Mouse (Mus musculus) limb, embryonic 12.5 days (tissue): ENCODE results near the gene Rnf212b. TPM values are rescaled to one million over a fixed set of nuclear protein-coding genes. Genes with fewer than 3 reads are reported as not detected.

Source experiments
- ATAC-seq: fragments of 200-750 bp; cut with Nextera tagmentation; 2 replicates; pipeline ENCODE4 v1.8.0; 2017; ENCODE audit warnings: low read depth, moderate TSS enrichment; ENCODE audit not compliant: insufficient number of reproducible peaks, insufficient read depth, low FRiP score, low TSS enrichment
- H3K27ac ChIP-seq: fragments of 300-500 bp; sonication (generic); 2 replicates; pipeline ENCODE4 v1.5.1; 2016; ENCODE audit warnings: mild to moderate bottlenecking, moderate library complexity
- H3K27me3 ChIP-seq: fragments of 300-500 bp; sonication (generic); 2 replicates; pipeline ENCODE4 v1.6.1; 2016; ENCODE audit warnings: mild to moderate bottlenecking, moderate library complexity
- H3K36me3 ChIP-seq: fragments of 300-500 bp; sonication (generic); 2 replicates; pipeline ENCODE4 v1.6.1; 2016; ENCODE audit warnings: mild to moderate bottlenecking, moderate library complexity
- H3K4me1 ChIP-seq: fragments of 300-500 bp; sonication (generic); replicated peaks from 2 replicates; pipeline ENCODE4 v1.6.1; 2016
- H3K4me2 ChIP-seq: fragments of 300-500 bp; sonication (generic); 2 replicates; pipeline ENCODE4 v1.6.1; 2016; ENCODE audit warnings: mild to moderate bottlenecking, moderate library complexity
- H3K4me3 ChIP-seq: fragments of 300-500 bp; sonication (generic); replicated peaks from 2 replicates; pipeline ENCODE4 v1.5.1; 2016; ENCODE audit warnings: mild to moderate bottlenecking
- H3K9ac ChIP-seq: fragments of 300-500 bp; sonication (generic); replicated peaks from 2 replicates; pipeline ENCODE4 v1.6.1; 2016; ENCODE audit warnings: mild to moderate bottlenecking, moderate library complexity
- H3K9me3 ChIP-seq: fragments of 300-500 bp; sonication (generic); 2 replicates; pipeline ENCODE4 v1.6.1; 2016; ENCODE audit warnings: mild to moderate bottlenecking, moderate library complexity
- WGBS: fragments of 180-500 bp; shearing (Covaris S2); methylation state at CpG from one replicate; pipeline ENCODE4 v1.1.7; 2016; 5-methylcytosine and 5-hydroxymethylcytosine counted together
- polyA plus RNA-seq: library from polyadenylated mRNA; unstranded; fragments of >200 nt; fragmentation: Nextera tagmentation; extraction: Ambion mirVana; gene quantifications from 2 replicates; pipeline ENCODE4 v1.2.1, GENCODE M21; 2016

Gene Rnf212b
- polyA plus RNA-seq, 1 experiment from 2014 or later, result not detected

- Histone ChIP-seq H3K9me3 (no peaks in the 10 kb centered on the region), H3K4me1 (0 out of 2 replicates have a peak, but pooled peaks cover 4% of the 10 kb centered on the region), H3K4me3 (no peak overlapping the region), H3K9ac (no peak overlapping the region), H3K27ac (no peak overlapping the region), H3K27me3 (no peaks in the 10 kb centered on the region), H3K4me2 (no peak overlapping the region), H3K36me3 (peaks cover 41% of the 10 kb centered on the region)
- WGBS, result 88% methylated on average over 9 of the region's 9 CpGs
- ATAC-seq, result no peak
These were observed 44.0 kb downstream of the Rnf212b start for GRCm38 (mm10) chr14:54857891-54858290.

GRCm38 (mm10) chr14:54860511-54860910 is 46.6 kb downstream of the Rnf212b start:
- Histone ChIP-seq H3K9ac (no peak overlapping the region), H3K27ac (no peak overlapping the region), H3K4me3 (no peak overlapping the region), H3K27me3 (no peaks in the 10 kb centered on the region), H3K36me3 (peaks cover 25% of the 10 kb centered on the region), H3K4me2 (no peak overlapping the region), H3K9me3 (no peaks in the 10 kb centered on the region), H3K4me1 (0 out of 2 replicates have a peak, but pooled peaks cover 4% of the 10 kb centered on the region)
- 49% methylated on average over 2 of the region's 2 CpGs for WGBS
- no peak for ATAC-seq

GRCm38 (mm10) chr14:54863501-54864312 is 49.8 kb downstream of the Rnf212b start:
- peak overlapping the region; percentile 94 for H3K4me3 ChIP-seq
- H3K4me1 ChIP-seq, result 0 out of 2 replicates have a peak, but pooled peaks cover 4% of the 10 kb centered on the region
- peak overlapping the region; percentile 65 for H3K4me2 ChIP-seq
- peak; percentile 100 for ATAC-seq
- no peaks in the 10 kb centered on the region for H3K27me3 ChIP-seq
- H3K9ac ChIP-seq, result peak overlapping the region; percentile 88
- H3K9me3 ChIP-seq, result no peaks in the 10 kb centered on the region
- H3K36me3 ChIP-seq, result no peaks in the 10 kb centered on the region
- WGBS, result under 1% methylated on average over 50 of the region's 56 CpGs
- peak overlapping the region; percentile 84 for H3K27ac ChIP-seq

GRCm38 (mm10) chr14:54864313-54865036 is 50.5 kb downstream of the Rnf212b start:
- peak overlapping the region; percentile 94 for H3K4me3 ChIP-seq
- ATAC-seq, result peak; percentile 38; the same call in 1 of the 2 replicates
- H3K4me2 ChIP-seq, result peak overlapping the region; percentile 65
- no peaks in the 10 kb centered on the region for H3K36me3 ChIP-seq
- 0 out of 2 replicates have a peak, but pooled peaks cover 4% of the 10 kb centered on the region for H3K4me1 ChIP-seq
- no peaks in the 10 kb centered on the region for H3K27me3 ChIP-seq
- H3K9me3 ChIP-seq, result no peaks in the 10 kb centered on the region
- 16% methylated on average over 21 of the region's 21 CpGs for WGBS
- H3K27ac ChIP-seq, result peak overlapping the region; percentile 84
- H3K9ac ChIP-seq, result peak overlapping the region; percentile 88

- H3K9ac ChIP-seq, result no peak overlapping the region
- no peak overlapping the region for H3K4me2 ChIP-seq
- H3K4me3 ChIP-seq, result no peak overlapping the region
- WGBS, result 77% methylated on average over 5 of the region's 5 CpGs
- H3K9me3 ChIP-seq, result no peaks in the 10 kb centered on the region
- H3K27ac ChIP-seq, result no peak overlapping the region
- ATAC-seq, result no peak
- H3K36me3 ChIP-seq, result no peaks in the 10 kb centered on the region
- 0 out of 2 replicates have a peak, but pooled peaks cover 4% of the 10 kb centered on the region for H3K4me1 ChIP-seq
- no peaks in the 10 kb centered on the region for H3K27me3 ChIP-seq
These were observed 51.7 kb downstream of the Rnf212b start for GRCm38 (mm10) chr14:54865626-54866025.

GRCm38 (mm10) chr14:54866268-54866667 is 52.3 kb downstream of the Rnf212b start:
- Histone ChIP-seq H3K4me1 (0 out of 2 replicates have a peak, but pooled peaks cover 4% of the 10 kb centered on the region), H3K9ac (no peak overlapping the region), H3K4me2 (no peak overlapping the region), H3K27ac (no peak overlapping the region), H3K27me3 (no peaks in the 10 kb centered on the region), H3K4me3 (no peak overlapping the region), H3K36me3 (no peaks in the 10 kb centered on the region), H3K9me3 (no peaks in the 10 kb centered on the region)
- no peak for ATAC-seq
- WGBS, result 56% methylated on average over 3 of the region's 3 CpGs

GRCm38 (mm10) chr14:54866936-54867335 is 53.0 kb downstream of the Rnf212b start:
- Histone ChIP-seq H3K9ac (no peak overlapping the region), H3K27me3 (no peaks in the 10 kb centered on the region), H3K27ac (no peak overlapping the region), H3K36me3 (no peaks in the 10 kb centered on the region), H3K4me1 (0 out of 2 replicates have a peak, but pooled peaks cover 4% of the 10 kb centered on the region), H3K9me3 (no peaks in the 10 kb centered on the region), H3K4me3 (no peak overlapping the region), H3K4me2 (no peak overlapping the region)
- no peak for ATAC-seq
- WGBS, result 60% methylated on average over 5 of the region's 5 CpGs

- ATAC-seq, result no peak
- H3K4me3 ChIP-seq, result no peak overlapping the region
These were observed 54.1 kb downstream of the Rnf212b start for GRCm38 (mm10) chr14:54868026-54868425.

GRCm38 (mm10) chr14:54870861-54871260 is 56.9 kb downstream of the Rnf212b start, which contains the start of gene Homez:
TSS of gene Homez (minus strand) at chr14:54870961.
- no peak within 1 kb of the TSS for H3K27ac ChIP-seq
- no peak within 1 kb of the TSS for H3K9ac ChIP-seq
- WGBS, result 91% methylated on average over 5 of the region's 5 CpGs
- H3K4me2 ChIP-seq, result no peak within 1 kb of the TSS
- H3K27me3 ChIP-seq, result peaks cover 14% of the 10 kb centered on the region
- H3K4me3 ChIP-seq, result no peak within 1 kb of the TSS
- no peak for ATAC-seq
- H3K36me3 ChIP-seq, result no peaks in the 10 kb centered on the region
- no peaks in the 10 kb centered on the region for H3K9me3 ChIP-seq
- H3K4me1 ChIP-seq, result peaks cover 2% of the 10 kb centered on the region

More at GRCm38 (mm10) chr14:54868026-54868425, 54.1 kb downstream of the Rnf212b start:
- Histone ChIP-seq H3K9ac (no peak overlapping the region), H3K27me3 (no peaks in the 10 kb centered on the region), H3K4me1 (no peaks in the 10 kb centered on the region), H3K9me3 (no peaks in the 10 kb centered on the region), H3K27ac (no peak overlapping the region), H3K4me2 (no peak overlapping the region), H3K36me3 (no peaks in the 10 kb centered on the region)
- WGBS, result 76% methylated on average over 4 of the region's 4 CpGs

GRCm38 (mm10) chr14:54874165-54874564 is 60.2 kb downstream of the Rnf212b start:
- H3K27me3 ChIP-seq, result peaks cover 40% of the 10 kb centered on the region
- no peaks in the 10 kb centered on the region for H3K36me3 ChIP-seq
- no peak overlapping the region for H3K4me2 ChIP-seq
- WGBS, result 76% methylated on average over 3 of the region's 3 CpGs
- peaks cover 15% of the 10 kb centered on the region for H3K4me1 ChIP-seq
- no peak overlapping the region for H3K4me3 ChIP-seq
- ATAC-seq, result no peak
- no peaks in the 10 kb centered on the region for H3K9me3 ChIP-seq
- no peak overlapping the region for H3K9ac ChIP-seq
- H3K27ac ChIP-seq, result no peak overlapping the region
